Mouse (Mus musculus): Measurements from ENCODE around the gene Atf4.

The Atf4 gene

DNA sequence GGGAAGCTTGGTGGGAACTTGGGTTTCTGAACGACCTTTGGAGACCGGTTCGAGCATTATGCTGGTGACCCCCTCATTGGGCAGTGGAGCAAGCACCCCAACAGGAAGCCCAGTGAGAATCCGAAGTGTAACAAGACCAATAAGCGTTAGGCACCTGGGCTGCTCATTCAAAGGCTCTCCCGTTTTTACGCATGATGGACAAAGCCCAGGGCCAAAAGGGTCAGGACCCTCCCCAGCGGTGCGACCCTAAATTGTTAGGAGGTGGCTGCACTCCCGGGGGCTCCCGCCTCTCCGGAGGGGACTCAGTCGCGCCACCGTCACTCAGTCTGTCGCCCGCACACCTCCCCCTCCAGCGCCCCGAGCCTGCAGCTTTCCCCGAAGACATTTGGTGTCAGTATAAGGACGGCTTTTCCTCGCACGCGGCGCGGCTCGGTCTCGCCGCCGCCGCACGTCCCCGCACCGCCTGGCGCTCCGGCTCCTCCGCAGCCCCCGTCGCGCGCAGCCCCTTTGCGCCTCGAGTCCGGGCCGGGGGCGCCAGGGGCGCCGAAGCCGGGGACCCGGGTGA, 31.9 kb downstream of the Atf4 start, which contains the start of gene Cacna1i:
TSS of gene Cacna1i (plus strand) at position 388 of the 565 bp plus-strand sequence.
- DNase-seq (ENCODE audit: low spot score) = no peak

DNA sequence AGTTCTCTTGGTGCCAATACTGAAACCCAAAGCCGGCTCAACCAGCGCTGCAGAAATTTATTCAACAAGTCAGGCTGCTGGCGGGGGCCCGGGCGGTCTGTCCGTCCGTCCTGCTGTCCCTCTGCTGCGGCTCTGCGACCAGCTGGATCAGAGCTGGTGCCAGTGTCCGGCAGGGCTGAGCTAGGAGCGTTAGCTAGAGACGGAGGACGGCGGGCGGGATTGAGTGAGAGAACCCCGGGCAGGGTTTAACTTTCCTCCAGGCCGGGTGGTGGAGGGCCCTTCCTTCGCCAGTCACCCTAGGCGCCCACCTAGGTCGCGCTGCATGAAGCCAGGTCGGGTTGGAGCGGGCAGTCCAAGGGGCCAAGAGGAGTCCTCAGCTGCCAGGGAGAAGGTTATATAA, 33.1 kb downstream of the Atf4 start:
- no peak for DNase-seq (ENCODE audit: low spot score)

DNA sequence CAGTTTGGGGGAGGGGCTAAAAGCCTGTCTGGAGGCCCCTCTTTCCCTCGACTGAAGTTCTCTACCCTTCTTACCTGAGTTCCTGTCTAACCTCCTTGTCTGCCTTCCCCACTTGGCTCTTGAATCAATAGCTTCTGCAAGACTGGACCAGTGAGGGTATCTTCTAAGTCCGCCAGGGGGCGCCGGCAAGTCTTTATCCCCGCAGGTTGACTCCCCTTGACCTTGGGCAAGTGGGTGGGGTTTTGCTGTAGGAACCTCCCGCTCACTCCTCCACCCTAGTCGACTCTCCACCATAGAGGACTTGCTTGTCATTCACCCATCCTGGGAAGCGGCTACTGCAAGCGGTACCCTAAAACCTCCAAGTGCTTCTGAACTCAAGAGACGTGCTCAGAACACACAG, 34.5 kb downstream of the Atf4 start:
- peak; percentile 23 for DNase-seq (ENCODE audit: low spot score)

DNA sequence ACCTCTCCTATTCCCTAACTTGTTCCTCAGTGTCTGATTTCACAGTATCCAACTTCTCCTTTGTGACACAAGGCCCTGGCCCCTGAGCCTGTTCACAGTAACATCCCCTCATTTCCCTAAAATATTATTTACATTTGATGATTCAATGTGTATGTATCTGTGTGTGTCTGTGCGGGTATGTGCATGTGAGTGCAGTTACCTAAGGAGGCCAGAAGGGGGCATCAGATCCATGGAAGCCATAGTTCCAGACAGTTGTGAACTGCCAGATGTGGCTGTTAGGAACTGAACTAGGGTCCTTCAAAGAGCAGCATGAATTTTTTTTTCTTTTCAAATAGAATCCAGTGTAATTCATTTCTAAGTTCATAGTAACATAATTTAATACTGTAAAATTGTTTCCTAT, 42.2 kb downstream of the Atf4 start:
- DNase-seq (ENCODE audit: low spot score) = no peak

DNA sequence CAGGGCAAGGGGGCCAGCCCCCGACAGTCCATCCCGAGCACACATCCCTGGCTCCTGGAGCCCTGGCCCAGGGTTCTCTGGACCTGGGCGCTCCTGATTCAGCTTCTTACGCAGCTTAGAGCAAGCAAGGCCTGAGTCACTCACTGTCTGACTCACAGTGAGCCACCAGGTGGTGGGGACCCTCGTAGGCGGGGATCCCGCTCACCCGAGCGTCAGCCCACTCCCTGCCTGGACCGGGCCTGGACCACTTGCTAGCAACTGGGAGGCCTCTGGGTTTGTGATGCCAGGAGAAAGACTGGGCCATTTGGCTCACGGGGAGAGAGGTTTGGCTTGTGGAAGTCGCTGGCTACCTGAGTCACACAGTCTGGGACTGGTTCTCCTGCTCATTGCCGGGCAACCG, 48.8 kb downstream of the Atf4 start:
- no peak for DNase-seq (ENCODE audit: low spot score)

DNA sequence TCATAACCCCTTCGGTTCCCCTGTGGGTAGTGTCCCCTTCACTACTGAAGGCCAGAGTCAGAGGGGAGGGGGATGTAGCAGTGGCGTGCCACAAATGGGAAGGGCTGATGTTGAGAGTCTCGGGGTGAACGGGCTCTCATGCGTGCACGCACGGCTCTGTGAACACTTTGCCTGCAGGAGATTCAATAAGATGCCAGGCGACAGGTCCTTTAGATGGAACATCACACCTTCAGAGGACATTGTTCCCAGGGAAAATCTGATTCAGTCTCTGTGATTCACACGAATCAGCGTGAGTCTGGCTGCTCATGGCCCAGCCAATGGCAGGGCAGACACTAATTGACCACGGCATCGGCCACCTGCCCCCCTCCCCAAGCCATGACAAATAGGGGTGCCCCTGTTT, 49.2 kb downstream of the Atf4 start:
- DNase-seq (ENCODE audit: low spot score) = no peak

DNA sequence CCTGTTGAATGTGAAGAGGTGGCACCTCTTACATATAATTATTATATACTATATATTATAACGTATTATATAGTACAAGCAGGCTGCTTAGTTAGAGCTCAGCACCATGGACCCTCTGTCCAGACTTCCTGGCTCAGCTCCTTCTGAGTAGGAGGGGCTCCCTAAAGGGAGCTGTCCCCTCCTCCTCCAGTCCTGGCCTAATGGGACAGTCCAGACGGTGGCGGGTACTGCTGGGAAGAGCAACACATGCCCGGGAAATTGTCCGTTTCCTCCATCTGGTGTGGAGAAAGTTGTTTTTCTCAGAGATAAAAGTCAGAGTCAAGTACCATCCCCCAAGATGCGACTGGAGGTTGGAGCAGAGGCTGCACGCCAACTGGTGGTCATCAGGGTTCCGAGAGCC, 51.2 kb downstream of the Atf4 start:
- DNase-seq (ENCODE audit: low spot score) = no peak

All from adipocyte (in vitro differentiated cells).